Mouse (Mus musculus): ENCODE measurements around the gene Lrrc51. TPM values are rescaled to one million over a fixed set of nuclear protein-coding genes. Genes with fewer than 3 reads are reported as not detected.
"Not testable (repeated sequence)": the region's sequence is repeated elsewhere in the genome, so short reads cannot be mapped to it uniquely, and the experiment has no call there.

The Lrrc51 gene
- polyA plus RNA-seq, 1 experiment from 2014 or later = 8.8 TPM

DNA sequence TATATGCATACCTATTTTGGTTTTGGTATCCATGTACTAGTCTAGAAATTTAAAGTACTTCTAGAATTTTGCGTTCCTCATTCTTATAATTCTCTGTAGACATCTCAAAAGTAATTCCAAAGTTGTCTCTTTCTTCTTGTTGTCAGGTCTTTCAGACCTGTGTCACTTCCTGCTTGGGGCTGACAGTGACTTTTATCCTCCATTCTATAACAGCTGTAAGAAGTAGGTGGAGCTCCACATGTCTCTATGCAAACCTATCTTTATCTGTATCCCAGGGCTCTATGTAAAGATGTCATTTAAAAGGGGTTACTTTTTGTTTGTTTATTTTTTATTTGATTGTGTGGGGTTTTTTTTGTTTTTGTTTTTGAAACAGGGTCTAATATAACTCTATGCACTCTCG is 29.9 kb upstream of the Lrrc51 start:
- no peak overlapping the region for H3K4me3 ChIP-seq
- no peak for ATAC-seq (ENCODE audit: insufficient number of reproducible peaks, low FRiP score, low TSS enrichment, low read depth)
- no peak overlapping the region for H3K27ac ChIP-seq
- no peaks in the 10 kb centered on the region for H3K9me3 ChIP-seq
- H3K9ac ChIP-seq = no peak overlapping the region
- H3K4me2 ChIP-seq = no peak overlapping the region
- peaks cover under 1% of the 10 kb centered on the region; the same call in 1 of the 2 replicates for H3K4me1 ChIP-seq
- 92% methylated on average over 2 of the region's 2 CpGs for WGBS
- no peaks in the 10 kb centered on the region for H3K36me3 ChIP-seq
- no peaks in the 10 kb centered on the region for H3K27me3 ChIP-seq

DNA sequence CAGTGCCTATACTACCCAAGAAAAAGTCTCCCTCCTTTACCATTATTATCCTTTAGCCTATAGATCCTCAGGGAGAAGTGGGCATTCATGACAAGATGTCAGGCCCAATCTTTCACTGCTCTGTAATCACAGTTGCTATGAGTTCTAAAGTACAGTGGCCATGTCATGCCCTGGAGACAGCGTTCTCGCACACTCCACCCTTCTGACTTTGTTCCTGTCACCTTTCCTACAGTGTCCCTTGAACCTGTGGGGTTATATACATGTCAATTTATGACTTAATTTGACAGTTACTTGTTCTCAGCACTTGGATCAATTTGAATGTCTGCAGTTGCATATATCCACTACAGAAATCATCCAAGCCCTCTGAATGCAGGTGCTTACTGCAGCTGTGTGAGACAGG is 29.1 kb upstream of the Lrrc51 start:
- WGBS = 94% methylated on average over 2 of the region's 2 CpGs
- Histone ChIP-seq H3K4me2 (no peak overlapping the region), H3K27ac (no peak overlapping the region), H3K9ac (no peak overlapping the region), H3K9me3 (no peaks in the 10 kb centered on the region), H3K36me3 (no peaks in the 10 kb centered on the region), H3K4me3 (no peak overlapping the region), H3K4me1 (no peaks in the 10 kb centered on the region; the same call in 1 of the 2 replicates), H3K27me3 (no peaks in the 10 kb centered on the region)
- ATAC-seq (ENCODE audit: insufficient number of reproducible peaks, low FRiP score, low TSS enrichment, low read depth) = no peak

DNA sequence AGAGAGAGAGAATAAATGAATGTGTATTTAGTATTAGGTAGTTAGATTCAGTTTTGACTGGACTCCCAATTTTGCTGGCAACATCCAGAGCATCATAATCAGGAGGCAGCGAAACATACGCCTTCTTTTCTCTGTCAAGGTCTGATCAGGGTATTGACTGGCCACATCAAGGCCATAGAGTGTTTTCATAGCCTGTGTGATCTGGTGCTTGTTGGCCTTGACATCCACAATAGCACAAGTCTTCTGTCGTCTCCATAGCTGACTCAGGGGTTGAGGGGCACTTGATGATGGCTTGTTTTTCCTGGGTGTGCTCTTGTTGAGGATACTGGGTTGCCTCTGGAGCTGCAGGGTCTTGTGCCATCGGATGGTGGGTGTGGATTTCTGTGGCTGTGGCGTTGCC is 23.2 kb upstream of the Lrrc51 start:
- Histone ChIP-seq H3K4me2 (no peak overlapping the region), H3K27ac (no peak overlapping the region), H3K9me3 (no peaks in the 10 kb centered on the region), H3K4me3 (no peak overlapping the region), H3K9ac (no peak overlapping the region), H3K27me3 (no peaks in the 10 kb centered on the region), H3K36me3 (no peaks in the 10 kb centered on the region), H3K4me1 (no peaks in the 10 kb centered on the region)
- no peak for ATAC-seq (ENCODE audit: insufficient number of reproducible peaks, low FRiP score, low TSS enrichment, low read depth)
- WGBS = 89% methylated on average over 5 of the region's 5 CpGs

DNA sequence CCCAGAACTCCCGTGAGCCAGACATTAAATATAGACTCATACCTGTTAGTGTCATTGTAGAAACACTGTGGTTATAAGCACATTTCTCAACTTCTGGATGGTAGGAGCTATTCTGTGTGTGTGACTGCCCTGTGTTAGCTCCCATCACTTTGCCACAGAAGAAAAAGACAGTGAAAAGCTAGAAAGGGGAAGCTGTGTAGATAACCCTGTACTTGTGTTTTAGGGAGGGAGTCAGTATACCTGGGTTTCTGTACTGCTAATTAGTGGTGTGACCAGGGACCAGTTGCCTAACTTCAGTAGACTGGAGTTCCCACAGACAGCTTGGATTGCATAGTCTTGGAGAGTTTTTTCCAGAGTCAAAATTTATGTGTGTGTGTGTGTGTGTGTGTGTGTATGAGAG is 22.8 kb upstream of the Lrrc51 start:
- Histone ChIP-seq H3K9ac (no peak overlapping the region), H3K4me2 (no peak overlapping the region), H3K4me1 (0 out of 2 replicates have a peak, but pooled peaks cover 2% of the 10 kb centered on the region), H3K9me3 (no peaks in the 10 kb centered on the region), H3K36me3 (no peaks in the 10 kb centered on the region), H3K27me3 (no peaks in the 10 kb centered on the region), H3K4me3 (no peak overlapping the region), H3K27ac (no peak overlapping the region)
- WGBS = 79% methylated on average over 1 of the region's 1 CpGs
- ATAC-seq (ENCODE audit: insufficient number of reproducible peaks, low FRiP score, low TSS enrichment, low read depth) = no peak

DNA sequence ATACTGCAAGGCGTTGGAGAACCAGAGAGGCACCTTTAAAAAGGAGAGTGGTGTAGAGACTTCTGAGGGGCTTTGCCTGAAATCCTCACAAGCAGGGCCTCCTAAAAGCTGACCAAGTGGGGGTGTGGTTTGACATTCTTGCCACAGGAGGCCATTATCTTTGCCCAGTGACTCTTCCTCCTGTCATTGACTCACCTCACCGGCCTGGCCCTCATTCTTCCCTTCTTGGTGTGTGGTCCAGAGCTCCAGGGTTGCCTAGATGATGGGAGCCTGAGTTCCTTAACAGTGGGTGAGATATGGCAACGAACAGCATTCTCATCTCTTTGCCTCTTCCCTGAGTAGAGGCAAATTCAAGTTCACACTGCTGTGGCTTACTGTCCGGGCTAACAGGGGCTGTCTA is 22.2 kb upstream of the Lrrc51 start:
- no peak overlapping the region for H3K27ac ChIP-seq
- no peaks in the 10 kb centered on the region for H3K9me3 ChIP-seq
- WGBS = 80% methylated on average over 4 of the region's 4 CpGs
- H3K36me3 ChIP-seq = no peaks in the 10 kb centered on the region
- ATAC-seq (ENCODE audit: insufficient number of reproducible peaks, low FRiP score, low TSS enrichment, low read depth) = no peak
- H3K4me1 ChIP-seq = 0 out of 2 replicates have a peak, but pooled peaks cover 2% of the 10 kb centered on the region
- H3K4me3 ChIP-seq = no peak overlapping the region
- H3K4me2 ChIP-seq = no peak overlapping the region
- no peak overlapping the region for H3K9ac ChIP-seq
- H3K27me3 ChIP-seq = no peaks in the 10 kb centered on the region

DNA sequence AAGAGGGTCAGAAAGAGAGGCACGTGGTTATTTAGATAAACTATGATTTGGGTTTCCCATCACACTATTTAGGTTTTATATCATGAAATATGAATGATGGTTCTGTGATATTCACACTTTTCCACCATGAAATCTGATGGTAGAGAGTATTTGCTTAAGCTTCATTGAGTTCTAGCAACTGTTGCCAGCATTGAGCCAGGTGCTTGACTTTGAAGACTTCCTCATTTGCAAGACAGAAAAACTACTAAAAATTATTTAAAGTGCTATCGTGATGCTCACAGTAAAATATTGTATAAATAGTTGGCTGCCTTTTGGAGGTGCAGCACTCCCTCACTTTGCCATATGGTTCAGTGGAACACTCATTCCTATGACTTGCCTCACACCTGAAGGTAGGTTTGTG is 21.6 kb upstream of the Lrrc51 start:
- 89% methylated on average over 2 of the region's 2 CpGs for WGBS
- no peak for ATAC-seq (ENCODE audit: insufficient number of reproducible peaks, low FRiP score, low TSS enrichment, low read depth)
- H3K36me3 ChIP-seq = no peaks in the 10 kb centered on the region
- H3K4me3 ChIP-seq = no peak overlapping the region
- no peaks in the 10 kb centered on the region for H3K27me3 ChIP-seq
- no peak overlapping the region for H3K27ac ChIP-seq
- no peak overlapping the region for H3K4me2 ChIP-seq
- 0 out of 2 replicates have a peak, but pooled peaks cover 2% of the 10 kb centered on the region for H3K4me1 ChIP-seq
- no peaks in the 10 kb centered on the region for H3K9me3 ChIP-seq
- no peak overlapping the region for H3K9ac ChIP-seq

DNA sequence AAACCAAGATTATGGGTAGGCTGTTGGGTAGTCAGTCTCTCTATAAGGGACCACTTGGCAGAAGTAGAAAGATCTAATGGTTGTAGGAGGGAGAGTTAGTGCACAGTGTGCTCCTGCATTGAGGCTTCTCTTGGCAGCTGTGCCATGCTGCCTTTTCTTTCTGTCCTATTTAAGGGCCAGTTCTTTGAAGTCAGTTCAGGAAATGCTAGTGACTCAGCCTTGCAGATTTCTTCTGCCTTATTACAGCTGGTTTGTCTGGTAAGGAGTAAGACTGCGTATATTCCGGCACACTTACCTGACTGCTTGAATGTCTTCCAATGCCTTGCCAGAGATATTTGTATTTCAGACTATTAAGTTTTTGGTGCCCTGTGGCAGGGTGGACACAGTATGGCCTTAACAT is 20.5 kb upstream of the Lrrc51 start:
- Histone ChIP-seq H3K4me3 (no peak overlapping the region), H3K36me3 (no peaks in the 10 kb centered on the region), H3K27me3 (no peaks in the 10 kb centered on the region), H3K9ac (no peak overlapping the region), H3K9me3 (no peaks in the 10 kb centered on the region), H3K4me2 (no peak overlapping the region), H3K27ac (no peak overlapping the region), H3K4me1 (0 out of 2 replicates have a peak, but pooled peaks cover 2% of the 10 kb centered on the region)
- WGBS = 83% methylated on average over 2 of the region's 2 CpGs
- ATAC-seq (ENCODE audit: insufficient number of reproducible peaks, low FRiP score, low TSS enrichment, low read depth) = no peak

DNA sequence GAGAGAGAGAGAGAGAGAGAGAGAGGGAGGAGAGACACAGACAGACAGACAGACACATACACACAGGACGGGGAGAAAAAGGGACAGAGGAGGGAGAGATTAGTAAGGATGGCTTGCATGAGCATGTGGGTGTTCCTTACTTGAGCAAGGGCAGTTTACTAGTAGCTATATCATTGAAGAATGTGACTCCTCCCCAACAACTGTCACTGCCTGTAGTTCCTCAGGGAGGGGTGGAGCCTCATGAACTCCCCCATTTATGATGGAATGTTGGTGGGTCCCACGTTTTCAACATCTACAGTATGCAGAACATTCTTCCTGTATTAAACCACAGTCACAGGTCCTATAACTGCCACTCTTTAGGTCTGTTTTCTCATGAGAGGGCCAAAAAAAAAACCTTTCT is 18.4 kb upstream of the Lrrc51 start:
- Histone ChIP-seq H3K36me3 (no peaks in the 10 kb centered on the region), H3K27ac (no peak overlapping the region), H3K4me1 (0 out of 2 replicates have a peak, but pooled peaks cover 2% of the 10 kb centered on the region), H3K9me3 (no peaks in the 10 kb centered on the region), H3K27me3 (no peaks in the 10 kb centered on the region), H3K9ac (no peak overlapping the region), H3K4me3 (no peak overlapping the region), H3K4me2 (no peak overlapping the region)
- ATAC-seq (ENCODE audit: insufficient number of reproducible peaks, low FRiP score, low TSS enrichment, low read depth) = no peak
- 17% methylated on average over 2 of the region's 2 CpGs for WGBS

DNA sequence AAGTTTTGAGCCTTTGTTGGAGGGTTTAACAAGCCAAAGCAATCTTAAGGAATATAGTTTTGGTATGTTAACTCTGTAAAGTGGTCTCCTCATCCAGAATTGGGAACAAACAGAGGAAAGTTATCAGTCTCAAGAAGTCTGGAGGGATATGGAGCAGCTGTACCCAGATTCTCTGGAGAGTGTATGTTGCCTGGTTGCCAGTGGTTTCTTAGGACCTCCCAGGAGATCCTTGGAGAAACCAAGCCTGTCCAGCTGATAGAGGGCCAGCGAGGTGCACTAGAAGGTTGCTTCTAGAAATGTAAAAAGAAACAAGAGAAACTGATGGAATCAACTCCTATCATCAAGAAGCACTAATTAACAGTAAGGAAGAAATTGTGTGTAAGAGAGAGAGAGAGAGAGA is 18.0 kb upstream of the Lrrc51 start:
- ATAC-seq (ENCODE audit: insufficient number of reproducible peaks, low FRiP score, low TSS enrichment, low read depth) = no peak
- no peak overlapping the region for H3K27ac ChIP-seq

DNA sequence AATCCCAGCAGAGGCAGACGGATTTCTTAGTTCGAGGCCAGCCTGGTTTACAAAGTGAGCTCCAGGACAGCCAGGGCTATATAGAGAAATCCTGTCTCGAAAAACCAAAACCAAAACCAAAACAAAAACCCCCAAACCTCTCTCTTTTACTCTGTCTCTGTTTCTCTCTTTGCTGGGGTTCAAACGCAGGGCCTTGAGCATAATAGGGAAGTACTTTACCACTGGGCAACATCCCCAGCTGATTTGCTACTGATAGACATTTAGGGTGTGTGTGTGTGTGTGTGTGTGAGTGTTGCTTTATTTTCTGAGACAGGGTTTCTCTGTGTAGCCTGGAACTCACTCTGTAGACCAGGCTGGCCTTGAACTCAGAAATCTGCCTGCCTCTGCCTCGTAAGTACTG is 15.3 kb upstream of the Lrrc51 start:
- not testable (repeated sequence) for H3K9me3 ChIP-seq; H3K36me3 ChIP-seq; H3K27me3 ChIP-seq; ATAC-seq (ENCODE audit: insufficient number of reproducible peaks, low FRiP score, low TSS enrichment, low read depth); H3K9ac ChIP-seq; H3K4me1 ChIP-seq; H3K4me3 ChIP-seq; H3K4me2 ChIP-seq; H3K27ac ChIP-seq
- WGBS = 88% methylated on average over 5 of the region's 5 CpGs

More for the DNA sequence above, 18.0 kb upstream of the Lrrc51 start:
- no peaks in the 10 kb centered on the region for H3K36me3 ChIP-seq
- no peak overlapping the region for H3K4me2 ChIP-seq
- 89% methylated on average over 1 of the region's 1 CpGs for WGBS
- no peaks in the 10 kb centered on the region for H3K27me3 ChIP-seq
- no peak overlapping the region for H3K9ac ChIP-seq
- 0 out of 2 replicates have a peak, but pooled peaks cover 2% of the 10 kb centered on the region for H3K4me1 ChIP-seq
- no peak overlapping the region for H3K4me3 ChIP-seq
- H3K9me3 ChIP-seq = no peaks in the 10 kb centered on the region

DNA sequence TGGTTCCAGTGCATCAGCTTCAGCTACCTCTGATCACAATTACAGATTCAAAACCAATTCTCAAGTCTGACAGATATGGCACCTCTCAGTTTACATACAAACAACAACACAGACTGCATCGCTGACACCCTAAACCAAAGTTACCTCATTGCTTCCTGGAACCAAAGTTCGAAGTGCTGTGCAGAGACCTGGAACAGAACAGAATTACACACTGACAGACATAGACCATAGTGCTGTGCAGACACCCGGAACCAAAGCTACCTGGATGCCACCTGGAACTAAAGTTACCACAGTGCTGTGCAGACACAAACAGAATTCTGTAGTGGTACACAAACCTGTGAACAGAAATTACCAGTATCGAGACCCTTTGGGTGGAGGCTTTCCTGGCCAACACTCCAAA is 6.1 kb upstream of the Lrrc51 start:
- no peak overlapping the region for H3K4me2 ChIP-seq
- H3K36me3 ChIP-seq = no peaks in the 10 kb centered on the region
- no peak overlapping the region for H3K4me3 ChIP-seq
- no peak for ATAC-seq (ENCODE audit: insufficient number of reproducible peaks, low FRiP score, low TSS enrichment, low read depth)
- no peak overlapping the region for H3K9ac ChIP-seq
- WGBS = 94% methylated on average over 4 of the region's 4 CpGs
- H3K4me1 ChIP-seq = peaks cover under 1% of the 10 kb centered on the region; the same call in 1 of the 2 replicates
- no peaks in the 10 kb centered on the region for H3K27me3 ChIP-seq
- H3K27ac ChIP-seq = no peak overlapping the region
- no peaks in the 10 kb centered on the region for H3K9me3 ChIP-seq

DNA sequence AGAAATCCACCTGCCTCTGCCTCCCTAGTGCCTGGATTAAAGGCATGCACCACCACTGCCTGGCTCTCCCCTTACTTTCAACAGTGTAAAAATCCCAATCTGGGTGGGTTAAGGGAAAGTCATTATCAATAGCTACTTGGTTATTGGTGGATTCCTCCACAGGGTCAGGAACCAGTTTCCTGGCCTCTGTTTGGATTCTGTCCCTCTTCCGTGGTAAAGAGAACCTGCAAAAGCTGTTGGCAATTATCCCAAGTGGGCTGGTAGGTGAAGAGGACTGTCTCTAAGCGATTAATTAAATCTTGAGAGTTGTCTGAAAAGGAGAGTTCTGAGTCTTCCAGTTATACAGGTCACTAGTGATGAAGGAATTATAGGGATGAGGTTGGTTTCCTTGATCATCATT is 4.7 kb upstream of the Lrrc51 start:
- no peak for ATAC-seq (ENCODE audit: insufficient number of reproducible peaks, low FRiP score, low TSS enrichment, low read depth)
- WGBS = 77% methylated on average over 2 of the region's 2 CpGs
- peaks cover 4% of the 10 kb centered on the region; the same call in 1 of the 2 replicates for H3K4me1 ChIP-seq

DNA sequence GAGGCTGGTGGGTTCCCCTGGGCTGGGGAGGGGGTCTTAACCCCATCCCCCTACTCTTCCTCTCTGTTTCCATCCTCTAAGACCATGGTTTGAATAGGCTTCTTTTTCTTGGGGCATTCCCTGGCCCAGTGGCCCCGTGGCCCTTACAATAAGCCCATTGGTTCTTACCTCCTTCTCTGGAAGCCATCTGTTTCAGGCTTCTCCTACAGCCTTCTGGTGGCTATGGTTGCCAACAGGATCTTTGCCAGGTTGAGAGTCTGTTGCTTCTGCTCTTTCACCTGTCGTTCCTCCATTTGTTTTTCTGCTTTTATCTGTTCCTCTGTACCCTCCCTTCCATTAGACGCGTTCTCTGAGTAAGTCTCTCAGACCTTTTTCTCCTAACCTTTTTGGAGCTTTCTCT is 3.9 kb upstream of the Lrrc51 start:
- H3K4me3 ChIP-seq = no peak overlapping the region
- H3K4me2 ChIP-seq = no peak overlapping the region
- WGBS = 93% methylated on average over 4 of the region's 4 CpGs
- H3K27ac ChIP-seq = no peak overlapping the region
- no peak for ATAC-seq (ENCODE audit: insufficient number of reproducible peaks, low FRiP score, low TSS enrichment, low read depth)
- H3K36me3 ChIP-seq = no peaks in the 10 kb centered on the region
- peaks cover 7% of the 10 kb centered on the region; the same call in 1 of the 2 replicates for H3K4me1 ChIP-seq
- no peaks in the 10 kb centered on the region for H3K9me3 ChIP-seq
- H3K9ac ChIP-seq = no peak overlapping the region
- no peaks in the 10 kb centered on the region for H3K27me3 ChIP-seq

More for the DNA sequence above, 4.7 kb upstream of the Lrrc51 start:
- Histone ChIP-seq H3K36me3 (no peaks in the 10 kb centered on the region), H3K4me3 (no peak overlapping the region), H3K9ac (no peak overlapping the region), H3K27me3 (no peaks in the 10 kb centered on the region), H3K4me2 (no peak overlapping the region), H3K27ac (no peak overlapping the region), H3K9me3 (no peaks in the 10 kb centered on the region)

Data from limb, embryonic 15.5 days (tissue).